Mouse (Mus musculus) inflammation-experienced regulatory T-cells (primary cell): ENCODE measurements around the gene Npnt. TPM values are rescaled to one million over a fixed set of nuclear protein-coding genes. Genes with fewer than 3 reads are reported as not detected.

Experiments
- polyA plus RNA-seq, 2 experiments: library from polyadenylated mRNA; unstranded; fragments of 100-300 nt; shearing (Covaris generic); gene quantifications; one replicate each; pipeline ENCODE4 v1.2.1; 2017

The Npnt gene
- polyA plus RNA-seq: 1 to 10 TPM in 1 of 2 experiments, under 1 TPM in 1; 0.54 to 2.2 TPM

GRCm38 (mm10) chr3:132949791-132950528 lies at the start of gene Npnt:
Gene Npnt, minus strand, starts transcription at chr3:132950291.

Other genes with a start within 250 kb of the Npnt start
- 10 to 100 TPM; 10.1 to 16.3 TPM for gene Ints12, start 141.5 kb upstream of the Npnt start, polyA plus RNA-seq
- 1 to 10 TPM; 2.7 to 5.6 TPM for gene Gstcd, start 141.7 kb upstream of the Npnt start, polyA plus RNA-seq